Mouse (Mus musculus) midbrain, postnatal 0 days (tissue): ENCODE measurements around the gene C130050O18Rik. TPM values are rescaled to one million over a fixed set of nuclear protein-coding genes. Genes with fewer than 3 reads are reported as not detected.

Experiments
- ATAC-seq: fragments of 200-750 bp; cut with Nextera tagmentation; 2 replicates; pipeline ENCODE4 v1.8.0; 2017; ENCODE audit warnings: moderate number of reproducible peaks, mild to moderate bottlenecking, moderate TSS enrichment, moderate library complexity; ENCODE audit not compliant: low FRiP score
- DNase-seq: peaks from one replicate; pipeline ENCODE4 v3.0.0-alpha.2; 2015; ENCODE audit warnings: low spot score
- H3K27ac ChIP-seq: fragments of 300-500 bp; sonication (generic); 2 replicates; pipeline ENCODE4 v1.5.1; 2014; ENCODE audit warnings: low read depth, mild to moderate bottlenecking, low read length, mixed read lengths
- H3K27me3 ChIP-seq: fragments of 300-500 bp; sonication (generic); 2 replicates; pipeline ENCODE4 v1.6.1; 2014; ENCODE audit warnings: low read length, control low read depth, mixed read lengths; ENCODE audit not compliant: insufficient read depth
- H3K36me3 ChIP-seq: fragments of 300-500 bp; sonication (generic); 2 replicates; pipeline ENCODE4 v1.6.1; 2014; ENCODE audit warnings: low read length, control low read depth, mixed read lengths; ENCODE audit not compliant: insufficient read depth
- H3K4me1 ChIP-seq: fragments of 300-500 bp; sonication (generic); 2 replicates; pipeline ENCODE4 v1.6.1; 2014; ENCODE audit warnings: mild to moderate bottlenecking, control low read depth, antibody characterized with exemption, low read length, mixed read lengths; ENCODE audit not compliant: insufficient read depth
- H3K4me2 ChIP-seq: fragments of 300-500 bp; sonication (generic); 2 replicates; pipeline ENCODE4 v1.6.1; 2014; ENCODE audit warnings: low read depth, mild to moderate bottlenecking, low read length, mixed read lengths; ENCODE audit not compliant: poor library complexity, severe bottlenecking
- H3K4me3 ChIP-seq: fragments of 300-500 bp; sonication (generic); 2 replicates; pipeline ENCODE4 v1.5.1; 2014; ENCODE audit warnings: low read depth, mild to moderate bottlenecking, low read length, moderate library complexity
- H3K9ac ChIP-seq: fragments of 300-500 bp; sonication (generic); replicated peaks from 2 replicates; pipeline ENCODE4 v1.6.1; 2014; ENCODE audit warnings: mild to moderate bottlenecking, low read length, moderate library complexity, mixed read lengths; ENCODE audit not compliant: poor library complexity, severe bottlenecking
- H3K9me3 ChIP-seq: fragments of 300-500 bp; sonication (generic); 2 replicates; pipeline ENCODE4 v1.6.1; 2016; ENCODE audit warnings: low read length, control low read depth
- CTCF ChIP-seq: IDR thresholded peaks from 2 replicates; pipeline ENCODE4 v1.5.1; 2016; ENCODE audit warnings: antibody characterized with exemption, mild to moderate bottlenecking
- WGBS: fragments of 180-500 bp; shearing (Covaris S2); extraction: QIAGEN DNeasy Blood & Tissue Kit; methylation state at CpG from one replicate; pipeline ENCODE4 v1.1.7; 2014; 5-methylcytosine and 5-hydroxymethylcytosine counted together
- polyA plus RNA-seq: library from polyadenylated mRNA; unstranded; fragments of >200 nt; fragmentation: Nextera tagmentation; extraction: Ambion mirVana; gene quantifications from 2 replicates; pipeline ENCODE4 v1.2.1, GENCODE M21; 2015
- total RNA-seq: library from RNA; depleted of rRNA; stranded (reverse); fragments of >200 nt; gene quantifications from 2 replicates; pipeline ENCODE4 v1.2.3, GENCODE M21; 2014

The C130050O18Rik gene
- total and polyA plus RNA-seq, 2 experiments from 2014 or later = not detected

- Histone ChIP-seq H3K4me2 (no peak overlapping the region), H3K4me1 (no peaks in the 10 kb centered on the region), H3K27me3 (no peaks in the 10 kb centered on the region), H3K9ac (no peak overlapping the region), H3K4me3 (no peak overlapping the region), H3K27ac (peak overlapping the region; percentile 52; the same call in 1 of the 2 replicates), H3K9me3 (no peaks in the 10 kb centered on the region), H3K36me3 (peaks cover 15% of the 10 kb centered on the region; the same call in 1 of the 2 replicates)
- no peak for TF ChIP-seq CTCF
- ATAC-seq = peak; percentile 56; the same call in 1 of the 2 replicates
- peak; percentile 58 for DNase-seq
- 39% methylated on average over 5 of the region's 5 CpGs for WGBS
Measured at GRCm38 (mm10) chr5:139364911-139365571, 40.0 kb upstream of the C130050O18Rik start.

- no peak overlapping the region for H3K4me3 ChIP-seq
- no peak overlapping the region for H3K9ac ChIP-seq
- peaks cover 8% of the 10 kb centered on the region; the same call in 1 of the 2 replicates for H3K36me3 ChIP-seq
- no peaks in the 10 kb centered on the region for H3K4me1 ChIP-seq
- 70% methylated on average over 1 of the region's 1 CpGs for WGBS
- no peak overlapping the region for H3K27ac ChIP-seq
- H3K27me3 ChIP-seq = no peaks in the 10 kb centered on the region
- ATAC-seq (no peak), DNase-seq (no peak)
- H3K4me2 ChIP-seq = no peak overlapping the region
- no peaks in the 10 kb centered on the region for H3K9me3 ChIP-seq
- TF ChIP-seq CTCF = no peak
Measured at GRCm38 (mm10) chr5:139365827-139366226, 39.3 kb upstream of the C130050O18Rik start.

GRCm38 (mm10) chr5:139366484-139366883, 38.6 kb upstream of the C130050O18Rik start:
- DNase-seq (no peak), ATAC-seq (no peak)

GRCm38 (mm10) chr5:139367884-139368458, 37.1 kb upstream of the C130050O18Rik start:
- Histone ChIP-seq H3K27me3 (no peaks in the 10 kb centered on the region), H3K9ac (no peak overlapping the region), H3K9me3 (no peaks in the 10 kb centered on the region), H3K36me3 (0 out of 2 replicates have a peak, but pooled peaks cover under 1% of the 10 kb centered on the region), H3K4me2 (no peak overlapping the region), H3K4me3 (no peak overlapping the region), H3K27ac (no peak overlapping the region), H3K4me1 (0 out of 2 replicates have a peak, but pooled peaks cover 4% of the 10 kb centered on the region)
- TF ChIP-seq CTCF = no peak
- no peak for ATAC-seq
- no peak for DNase-seq
- WGBS = 92% methylated on average over 4 of the region's 4 CpGs

More at GRCm38 (mm10) chr5:139366484-139366883, 38.6 kb upstream of the C130050O18Rik start:
- Histone ChIP-seq H3K27ac (no peak overlapping the region), H3K36me3 (peaks cover 8% of the 10 kb centered on the region; the same call in 1 of the 2 replicates), H3K9me3 (no peaks in the 10 kb centered on the region), H3K27me3 (no peaks in the 10 kb centered on the region), H3K4me2 (no peak overlapping the region), H3K4me1 (no peaks in the 10 kb centered on the region), H3K9ac (no peak overlapping the region), H3K4me3 (no peak overlapping the region)
- 72% methylated on average over 11 of the region's 11 CpGs for WGBS
- no peak for TF ChIP-seq CTCF

GRCm38 (mm10) chr5:139368638-139369320, 36.3 kb upstream of the C130050O18Rik start:
- 0 out of 2 replicates have a peak, but pooled peaks cover 4% of the 10 kb centered on the region for H3K4me1 ChIP-seq
- no peak overlapping the region for H3K4me3 ChIP-seq
- no peaks in the 10 kb centered on the region for H3K27me3 ChIP-seq
- H3K9me3 ChIP-seq = no peaks in the 10 kb centered on the region
- DNase-seq (no peak), ATAC-seq (no peak)
- WGBS = 86% methylated on average over 11 of the region's 11 CpGs
- no peak for TF ChIP-seq CTCF
- H3K27ac ChIP-seq = no peak overlapping the region
- H3K4me2 ChIP-seq = no peak overlapping the region
- H3K9ac ChIP-seq = no peak overlapping the region
- no peaks in the 10 kb centered on the region for H3K36me3 ChIP-seq

GRCm38 (mm10) chr5:139370336-139370735, 34.7 kb upstream of the C130050O18Rik start:
- ATAC-seq (no peak), DNase-seq (no peak)
- 0 out of 2 replicates have a peak, but pooled peaks cover 4% of the 10 kb centered on the region for H3K4me1 ChIP-seq
- H3K27ac ChIP-seq = no peak overlapping the region
- no peaks in the 10 kb centered on the region for H3K9me3 ChIP-seq
- H3K27me3 ChIP-seq = no peaks in the 10 kb centered on the region
- no peak overlapping the region for H3K9ac ChIP-seq
- no peak overlapping the region for H3K4me2 ChIP-seq
- no peaks in the 10 kb centered on the region for H3K36me3 ChIP-seq
- 93% methylated on average over 6 of the region's 6 CpGs for WGBS
- TF ChIP-seq CTCF = no peak
- H3K4me3 ChIP-seq = no peak overlapping the region
